Mouse (Mus musculus) heart, postnatal 0 days (tissue): ENCODE measurements around the gene Eps8.

Experiments
- CTCF ChIP-seq: IDR thresholded peaks from 2 replicates; pipeline ENCODE4 v1.5.1; 2016; ENCODE audit warnings: antibody characterized with exemption, control low read depth, low read depth
- EP300 ChIP-seq: IDR thresholded peaks from 2 replicates; pipeline ENCODE4 v1.6.1; 2016; ENCODE audit warnings: antibody characterized with exemption, low read depth

- TF ChIP-seq CTCF (no peak), EP300 (peak; percentile 94)
Measured at GRCm38 (mm10) chr6:137465253-137465652, 189.4 kb downstream of the Eps8 start.
